21 mouse cellular contexts compared by ENCODE assay signal in the genomic region with DNA sequence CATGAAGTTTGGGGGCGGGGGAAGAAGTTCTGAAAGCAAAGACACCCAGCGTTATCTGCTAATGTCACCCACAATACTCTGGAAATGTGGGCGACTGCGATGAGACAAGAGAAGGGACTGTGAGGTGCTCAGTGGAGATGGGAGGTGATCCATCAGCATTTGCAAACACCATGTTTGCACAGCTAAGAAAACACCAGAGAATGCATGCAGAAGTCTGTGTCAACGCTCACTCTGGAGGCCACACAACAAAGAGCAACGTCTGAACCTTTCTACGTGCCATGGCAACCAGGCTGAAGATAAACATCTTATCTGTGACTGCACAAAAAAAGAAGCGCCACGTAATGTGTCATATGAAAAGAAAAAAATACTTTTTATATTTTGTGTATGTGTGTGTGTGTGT. TPM values are rescaled to one million over a fixed set of nuclear protein-coding genes. Genes with fewer than 3 reads are reported as not detected.
DNase-seq lines count a peak whose midpoint lies in the region; ATAC-seq lines count a peak whose summit lies in the region.
"Had no signal": no experiment of that assay in that cellular context is flagged by ENCODE, and none has a peak within 500 bp of the region (broad histone marks: within the 10 kb centered on the region; RNA-seq: fewer than 3 reads in every experiment).

No protein-coding gene starts in this region.

- no peak overlapping the region for H3K4me3 ChIP-seq in liver, embryonic 11.5 days (ENCODE audit: low read depth, low read length)
- no peak overlapping the region for H3K4me3 ChIP-seq in midbrain, embryonic 13.5 days (replicated peaks)
- H3K4me3 ChIP-seq: heart, adult 2 months; heart, embryonic 15.5 days; hindbrain, embryonic 12.5 days; limb, embryonic 10.5 days; megakaryocyte, embryonic 14.5 days had no signal

- H3K27ac ChIP-seq in liver, embryonic 11.5 days (ENCODE audit: low read depth, low read length): no peak overlapping the region
- H3K27ac ChIP-seq in midbrain, embryonic 13.5 days: no peak overlapping the region
- H3K27ac ChIP-seq: heart, adult 2 months; heart, embryonic 15.5 days; hindbrain, embryonic 12.5 days; limb, embryonic 10.5 days had no signal

- H3K9me3 ChIP-seq in liver, embryonic 11.5 days (ENCODE audit: control insufficient read depth, low read length): no peaks in the 10 kb centered on the region
- no peaks in the 10 kb centered on the region for H3K9me3 ChIP-seq in midbrain, embryonic 13.5 days
- H3K9me3 ChIP-seq: heart, embryonic 15.5 days; hindbrain, embryonic 12.5 days; limb, embryonic 10.5 days; megakaryocyte, embryonic 14.5 days had no signal

- no peaks in the 10 kb centered on the region for H3K36me3 ChIP-seq in liver, embryonic 11.5 days (ENCODE audit: control insufficient read depth, insufficient read depth, low read length)
- no peaks in the 10 kb centered on the region for H3K36me3 ChIP-seq in midbrain, embryonic 13.5 days
- H3K36me3 ChIP-seq: heart, embryonic 15.5 days; hindbrain, embryonic 12.5 days; limb, embryonic 10.5 days had no signal

- ATAC-seq in liver, embryonic 11.5 days (replicated peaks; ENCODE audit: low FRiP score): peak; percentile 85
- ATAC-seq in megakaryocyte progenitor cell, adult 5-6 weeks (replicated peaks; ENCODE audit: poor library complexity): peak; percentile 81
- ATAC-seq in midbrain, embryonic 13.5 days: no peak
- ATAC-seq: forebrain, embryonic 14.5 days had no signal

- DNase-seq in MEL-GATA-1-ER (ENCODE audit: extremely low read depth, low read depth): peak; percentile 26
- DNase-seq in c-Kit-positive CD71-positive TER-119-negative erythroid progenitor cells, embryonic 14.5 days (ENCODE audit: low read depth): peak; percentile 75
- no peak for DNase-seq in liver, embryonic 11.5 days (ENCODE audit: low spot score)
- no peak for DNase-seq in heart, postnatal 25 days (ENCODE audit: low spot score)
- DNase-seq in adrenal gland, postnatal 25 days: no peak
- DNase-seq: adrenal gland, postnatal 36 days; cerebellum, adult 9-10 months; gastrocnemius, postnatal 14 days; heart, adult 2 months; kidney, adult 8-10 months; kidney, postnatal 14 days; lung, adult 18-20 months; lung, postnatal 14 days; right cerebral cortex, postnatal 25 days had no signal

- WGBS in liver, embryonic 11.5 days: 53% methylated on average over 9 of the region's 9 CpGs
- WGBS in midbrain, embryonic 13.5 days: 77% methylated on average over 9 of the region's 9 CpGs

- intact Hi-C loops in heart, postnatal 25 days (cut with DNase I): no loop called here

- H3K9ac ChIP-seq in liver, embryonic 11.5 days (ENCODE audit: low read depth, low read length): no peak overlapping the region
- H3K9ac ChIP-seq in midbrain, embryonic 13.5 days (replicated peaks): no peak overlapping the region
- H3K9ac ChIP-seq: heart, embryonic 15.5 days; hindbrain, embryonic 12.5 days had no signal

- peak overlapping the region; percentile 34 for H3K4me2 ChIP-seq in liver, embryonic 11.5 days
- no peak overlapping the region for H3K4me2 ChIP-seq in midbrain, embryonic 13.5 days (replicated peaks)
- H3K4me2 ChIP-seq: heart, embryonic 15.5 days; hindbrain, embryonic 12.5 days had no signal

- H3K27me3 ChIP-seq in liver, embryonic 11.5 days (replicated peaks; ENCODE audit: control insufficient read depth, insufficient read depth, low read length): no peaks in the 10 kb centered on the region; the same call in 1 of the 2 replicates
- no peaks in the 10 kb centered on the region for H3K27me3 ChIP-seq in midbrain, embryonic 13.5 days
- H3K27me3 ChIP-seq: heart, embryonic 15.5 days; hindbrain, embryonic 12.5 days had no signal

- no peaks in the 10 kb centered on the region for H3K4me1 ChIP-seq in liver, embryonic 11.5 days (replicated peaks; ENCODE audit: control insufficient read depth, insufficient read depth, low read length)
- no peaks in the 10 kb centered on the region for H3K4me1 ChIP-seq in midbrain, embryonic 13.5 days (replicated peaks)
- H3K4me1 ChIP-seq: heart, embryonic 15.5 days; hindbrain, embryonic 12.5 days; limb, embryonic 10.5 days; megakaryocyte, embryonic 14.5 days had no signal

RNA-seq across cellular contexts. Expression of gene Pkd1l1, which starts 2.6 kb away (rescaled TPM):
- polyA plus RNA-seq in liver, embryonic 11.5 days (2014; fragmentation: Nextera tagmentation; extraction: Ambion mirVana): 0.10 and 0.18 TPM in 2 replicates
- 0.02 TPM in 1 of 2 replicates, not detected in the other for total RNA-seq in megakaryocyte progenitor cell, adult 5-6 weeks (2015)
- not detected in 2 replicates for total RNA-seq in megakaryocyte progenitor cell, adult 5-6 weeks (2017)
- total RNA-seq in heart, postnatal 25 days (2021): not detected
- 0.08 and 0.21 TPM in 2 replicates for polyA plus RNA-seq in midbrain, embryonic 13.5 days (2015; fragmentation: Nextera tagmentation; extraction: Ambion mirVana)
- 0.06 TPM in 1 of 2 replicates, not detected in the other for total RNA-seq in adrenal gland, postnatal 25 days (2021)
- total RNA-seq: adrenal gland, postnatal 36 days; gastrocnemius, postnatal 14 days had no signal
- polyA plus RNA-seq: heart, embryonic 15.5 days; limb, embryonic 10.5 days had no signal

RNA-seq across cellular contexts. Expression of gene Hus1, which starts 40.5 kb away (rescaled TPM):
- polyA plus RNA-seq in liver, embryonic 11.5 days (2014; fragmentation: Nextera tagmentation; extraction: Ambion mirVana): 22.6 and 23.0 TPM in 2 replicates
- 21.2 and 29.5 TPM in 2 replicates for total RNA-seq in megakaryocyte progenitor cell, adult 5-6 weeks (2015)
- 17.5 and 23.7 TPM in 2 replicates for total RNA-seq in megakaryocyte progenitor cell, adult 5-6 weeks (2017)
- total RNA-seq in heart, postnatal 25 days (2021): 10 to 100 TPM; 12.1 TPM
- polyA plus RNA-seq in midbrain, embryonic 13.5 days (2015; fragmentation: Nextera tagmentation; extraction: Ambion mirVana): 10.2 and 11.3 TPM in 2 replicates
- total RNA-seq in adrenal gland, postnatal 25 days (2021): 10.9 and 13.6 TPM in 2 replicates

Comparison
In these comparisons a context has a peak if more than half of its experiments do, and no peak if none do; other contexts are left out.
1. DNase-seq: peak in MEL-GATA-1-ER (single experiment) and c-Kit-positive CD71-positive TER-119-negative erythroid progenitor cells, embryonic 14.5 days (single experiment); none in liver, embryonic 11.5 days (single experiment), heart, postnatal 25 days (single experiment) and adrenal gland, postnatal 25 days (single experiment).